Mouse (Mus musculus): ENCODE measurements around the gene Vmn1r172.
"Not testable (repeated sequence)": the region's sequence is repeated elsewhere in the genome, so short reads cannot be mapped to it uniquely, and the experiment has no call there.

Vmn1r172 gene

DNA sequence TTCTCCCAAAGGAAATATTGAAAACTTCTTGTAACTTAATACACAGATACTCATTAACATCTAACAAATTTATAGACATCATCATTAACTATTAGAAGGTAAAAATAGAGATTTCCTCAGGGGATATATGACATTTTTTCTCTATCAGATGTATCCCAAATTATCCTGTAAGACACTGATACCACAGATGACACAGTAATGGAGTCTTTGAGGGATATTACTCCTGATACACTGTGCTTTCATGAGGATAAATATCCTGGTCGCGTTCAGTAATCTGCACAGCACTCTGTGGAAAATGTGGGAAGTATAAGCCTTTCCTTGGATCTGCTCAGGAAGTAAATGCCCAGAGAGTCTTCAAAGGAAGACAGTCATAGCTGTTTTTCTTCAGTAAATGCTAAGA, at the start of gene Vmn1r172:
Gene Vmn1r172, plus strand, starts transcription at position 301 of the 400 bp plus-strand sequence.
- DNase-seq (ENCODE audit: low spot score), result no peak

DNA sequence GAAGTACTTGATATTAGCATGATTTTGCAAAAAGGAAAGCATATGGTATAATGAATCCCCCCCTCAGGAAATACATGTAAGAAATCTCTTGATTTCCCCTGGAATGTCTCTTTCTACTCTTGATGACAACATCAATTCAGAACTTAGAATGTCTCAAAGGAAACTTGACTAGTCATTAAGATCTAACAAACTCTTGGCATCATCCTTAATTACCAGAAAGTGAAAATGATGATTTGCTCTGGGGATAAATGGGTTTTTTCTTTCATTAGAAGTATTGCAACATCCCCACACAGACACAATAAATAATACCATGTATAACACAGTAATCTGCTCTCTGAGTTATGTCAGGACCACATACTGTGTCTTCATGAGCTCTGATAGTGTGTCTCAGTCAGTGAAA, 27.7 kb upstream of the Vmn1r172 start, which contains the start of gene Vmn1r171:
Gene Vmn1r171, plus strand, starts transcription at position 301 of the 400 bp plus-strand sequence.
- no peak for DNase-seq (ENCODE audit: low spot score)

DNA sequence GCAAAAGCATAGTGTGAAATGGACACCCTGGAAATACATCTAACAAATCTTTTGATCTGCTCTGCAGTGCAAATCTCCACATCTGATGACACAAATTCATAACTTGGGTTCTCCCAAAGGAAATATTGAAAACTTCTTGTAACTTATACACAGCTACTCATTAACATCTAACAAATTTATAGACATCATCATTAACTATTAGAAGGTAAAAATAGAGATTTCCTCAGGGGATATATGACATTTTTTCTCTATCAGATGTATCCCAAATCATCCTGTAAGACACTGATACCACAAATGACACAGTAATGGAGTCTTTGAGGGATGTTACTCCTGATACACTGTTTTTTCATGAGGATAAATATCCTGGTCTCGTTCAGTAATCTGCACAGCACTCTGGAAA, 42.3 kb downstream of the Vmn1r172 start, which contains the start of gene Vmn1r173:
Gene Vmn1r173, plus strand, starts transcription at position 301 of the 400 bp plus-strand sequence.
- DNase-seq (ENCODE audit: low spot score), result not testable (repeated sequence)

All from embryo, embryonic 10 days (tissue).